Mouse (Mus musculus) kidney, postnatal 36 days (tissue): ENCODE measurements around the gene Surf2.

Experiments
- DNase-seq, 2 experiments: peaks; one replicate each; pipeline ENCODE4 v3.0.0; 2021 to 2022; ENCODE audit warnings: mixed read lengths in 2 of 2

Gene Surf2

DNA sequence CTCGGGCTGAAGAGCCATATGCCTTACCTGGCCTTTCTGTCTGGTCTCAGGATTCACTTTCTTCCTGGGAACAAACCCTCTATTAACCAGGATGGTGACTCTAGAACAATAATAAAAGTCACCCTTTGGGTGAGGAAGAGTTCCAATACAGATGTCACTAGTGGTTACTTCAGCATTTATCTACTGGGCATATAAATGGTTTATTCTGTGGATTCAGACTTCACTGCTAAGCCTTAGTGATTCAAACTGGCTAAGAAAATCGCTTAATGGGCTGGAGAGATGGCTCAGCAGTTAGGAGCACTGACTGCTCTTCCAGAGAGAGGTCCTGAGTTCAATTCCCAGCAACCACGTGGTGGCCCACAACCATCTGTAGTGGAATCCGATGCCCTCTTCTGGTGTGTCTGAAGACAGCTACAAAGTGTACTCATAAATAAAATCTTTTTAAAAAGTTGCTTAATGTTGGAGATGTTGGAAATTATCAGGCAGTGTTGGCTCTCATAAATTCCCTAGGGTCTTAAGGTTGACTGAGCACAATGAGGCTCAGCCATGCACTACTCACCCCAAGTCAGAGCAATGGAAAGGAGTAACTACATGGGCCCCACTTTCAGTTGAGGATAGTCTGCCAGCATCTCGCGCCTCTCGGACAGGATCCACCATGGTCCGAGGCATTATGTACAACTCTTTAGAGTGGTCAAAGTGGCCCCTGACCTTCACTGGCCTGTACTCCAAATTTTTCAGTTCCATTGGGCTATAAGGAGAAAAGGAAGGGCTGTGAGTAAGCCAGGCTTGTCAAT, 1.8 kb upstream of the Surf2 start:
- no peak for DNase-seq

- no peak for DNase-seq
Measured at GRCm38 (mm10) chr2:26916738-26917137, 571 bp downstream of the Surf2 start.

DNA sequence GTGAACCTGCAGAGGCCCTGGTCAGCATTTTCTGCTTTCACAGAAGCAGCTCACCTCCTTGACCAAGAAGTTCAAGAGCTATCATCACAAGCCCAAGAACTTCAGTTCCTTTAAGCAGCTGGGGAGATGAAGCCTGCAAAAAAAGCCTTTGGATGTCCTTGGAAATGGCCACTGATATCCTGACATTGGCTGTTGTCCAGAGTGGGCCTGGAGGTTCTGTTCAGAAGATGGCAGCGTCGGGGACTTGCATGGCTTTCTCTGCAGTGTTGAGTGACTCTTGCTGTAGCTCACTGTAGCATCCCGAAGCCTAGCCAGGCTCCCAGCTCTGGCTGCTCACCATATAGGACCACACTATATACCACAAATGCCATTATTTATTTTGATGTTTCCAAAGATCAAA, 3.5 kb downstream of the Surf2 start:
- no peak for DNase-seq

- DNase-seq, result peak; percentile 71 to 82
Measured at GRCm38 (mm10) chr2:26920190-26920855, 4.2 kb downstream of the Surf2 start.

- DNase-seq, result peak; percentile 59 to 73
Measured at GRCm38 (mm10) chr2:26921784-26922183, 5.6 kb downstream of the Surf2 start.

GRCm38 (mm10) chr2:26927745-26928476, 11.7 kb downstream of the Surf2 start:
- peak; percentile 46 to 54 for DNase-seq

GRCm38 (mm10) chr2:26930390-26930789, 14.2 kb downstream of the Surf2 start:
- peak; percentile 78 to 79 for DNase-seq

DNA sequence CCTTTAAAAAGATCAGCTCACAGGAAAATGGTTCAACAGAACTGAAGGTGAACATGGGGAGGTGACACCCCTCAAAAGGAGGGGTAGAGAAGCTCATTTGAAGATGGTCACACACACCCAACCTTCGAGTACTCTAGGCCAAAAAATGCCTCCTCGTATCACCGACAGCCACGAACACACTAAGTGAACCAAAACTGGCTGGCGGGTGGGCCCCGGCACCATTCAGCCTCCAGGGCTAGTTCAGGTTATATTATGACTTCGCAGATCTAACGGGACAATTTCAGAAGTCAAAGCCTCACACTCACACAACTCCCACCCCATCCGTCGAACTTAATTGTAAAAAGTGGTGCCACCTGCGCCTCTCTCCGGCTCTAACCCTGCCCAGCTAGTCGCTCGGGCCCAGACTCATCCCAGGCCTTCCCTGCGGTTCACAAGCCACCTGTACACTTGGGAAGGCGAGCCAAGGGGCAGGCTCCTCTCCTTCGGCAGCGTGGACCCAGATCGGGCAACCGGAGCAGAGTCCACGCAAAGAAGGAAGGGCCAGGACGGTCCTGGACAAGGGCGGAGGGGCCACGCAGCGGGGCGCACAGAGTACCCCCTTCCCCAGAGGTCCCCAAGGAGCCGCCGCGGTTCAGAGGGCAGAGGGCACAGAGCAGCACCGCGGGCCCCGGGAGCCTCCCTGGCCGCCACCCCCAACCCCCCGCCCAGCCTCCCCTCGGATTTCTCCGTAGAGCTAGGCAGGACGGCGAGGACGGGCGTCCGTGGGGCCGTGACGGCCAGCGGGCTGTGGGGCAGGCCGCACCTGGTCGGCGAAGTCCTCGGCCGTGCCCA, 16.5 kb downstream of the Surf2 start:
- DNase-seq, result peak; percentile 66 to 74

DNA sequence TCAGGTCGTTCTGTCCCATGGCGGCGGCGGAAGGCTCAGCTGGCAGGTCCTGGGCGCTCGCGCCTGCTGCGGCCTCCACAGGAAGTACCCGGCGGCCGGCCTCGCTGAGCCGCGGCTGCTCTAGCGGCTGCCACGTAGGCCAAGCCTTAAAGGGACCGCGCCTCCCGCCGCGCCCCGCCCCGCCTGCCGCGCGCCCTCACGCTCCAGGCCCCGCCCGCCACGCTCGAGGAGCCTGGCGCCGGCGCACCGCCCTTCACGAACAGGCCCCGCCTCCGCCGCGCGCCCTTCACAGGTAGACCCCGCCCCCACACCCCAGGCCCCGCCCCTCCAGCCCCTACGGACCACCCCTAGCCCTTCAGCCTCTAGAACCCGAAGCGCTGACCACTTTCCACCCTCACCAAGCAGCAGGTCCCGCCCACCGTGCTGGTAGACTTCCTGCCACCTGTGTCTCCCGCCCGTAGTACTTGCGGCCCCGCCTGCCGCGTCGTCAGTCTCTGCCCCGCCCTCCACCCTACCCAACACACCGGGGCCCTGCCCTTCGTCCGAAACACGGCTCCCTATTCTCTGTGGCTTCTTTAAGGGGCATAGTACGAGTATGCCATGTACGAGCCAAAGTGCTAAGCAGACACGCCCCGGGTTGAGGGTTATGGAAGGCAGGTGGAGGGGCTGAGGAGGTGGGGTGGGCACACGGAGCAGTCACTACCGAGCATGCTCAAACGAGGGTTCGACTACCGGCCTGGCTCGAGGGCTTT, 17.3 kb downstream of the Surf2 start, which contains the start of the genes Surf4 and Stkld1:
TSS of gene Surf4 (minus strand) at position 625 of the 752 bp plus-strand sequence.
TSS of gene Stkld1 (plus strand) at position 744 of the 752 bp plus-strand sequence.
- peak; percentile 97 to 98 for DNase-seq

DNA sequence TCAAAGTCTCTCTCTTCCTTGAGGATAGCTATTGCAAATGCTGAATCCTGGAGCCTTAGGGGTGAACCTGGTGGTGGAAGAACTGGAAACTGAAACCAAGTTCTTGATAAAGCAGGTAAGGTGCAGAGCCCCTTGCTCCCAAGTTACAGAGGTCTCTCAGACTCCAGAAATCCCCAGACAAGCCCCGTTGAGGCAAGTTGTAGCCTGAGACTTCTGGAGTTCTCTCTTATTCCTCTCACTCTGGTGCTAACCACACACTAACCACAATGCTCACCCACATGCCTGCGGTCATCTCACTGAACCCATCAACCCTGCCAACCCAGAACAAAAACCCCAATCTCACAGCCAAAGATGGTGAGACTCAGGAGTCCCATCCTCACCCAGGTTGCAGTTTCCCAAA, 19.1 kb downstream of the Surf2 start:
- no peak for DNase-seq

GRCm38 (mm10) chr2:26936425-26936824, 20.3 kb downstream of the Surf2 start:
- DNase-seq, result no peak

- DNase-seq, result peak; percentile 39 to 42
Measured at GRCm38 (mm10) chr2:26941539-26941938, 25.4 kb downstream of the Surf2 start.

DNA sequence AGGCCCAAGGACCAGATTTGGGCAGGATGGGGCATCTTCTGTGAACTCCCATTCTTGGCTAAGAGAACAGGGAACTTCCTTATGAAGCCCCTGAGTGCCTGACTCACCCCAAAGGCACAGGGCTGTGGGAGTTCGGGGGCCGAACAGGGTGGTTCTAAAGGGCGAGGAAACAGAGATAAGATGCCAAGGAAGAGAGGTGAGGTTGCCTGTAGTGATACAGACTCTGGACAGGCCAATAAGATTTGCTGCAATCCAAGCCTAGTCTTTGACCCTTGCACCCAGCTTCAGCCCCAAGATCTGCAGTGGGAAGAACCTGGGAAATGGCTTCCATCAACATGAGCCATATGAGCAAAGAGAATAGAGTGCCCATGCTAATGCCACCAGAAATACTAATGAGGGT, 27.1 kb downstream of the Surf2 start:
- no peak for DNase-seq

- DNase-seq, result no peak
Measured at GRCm38 (mm10) chr2:26950411-26950810, 34.2 kb downstream of the Surf2 start.

DNA sequence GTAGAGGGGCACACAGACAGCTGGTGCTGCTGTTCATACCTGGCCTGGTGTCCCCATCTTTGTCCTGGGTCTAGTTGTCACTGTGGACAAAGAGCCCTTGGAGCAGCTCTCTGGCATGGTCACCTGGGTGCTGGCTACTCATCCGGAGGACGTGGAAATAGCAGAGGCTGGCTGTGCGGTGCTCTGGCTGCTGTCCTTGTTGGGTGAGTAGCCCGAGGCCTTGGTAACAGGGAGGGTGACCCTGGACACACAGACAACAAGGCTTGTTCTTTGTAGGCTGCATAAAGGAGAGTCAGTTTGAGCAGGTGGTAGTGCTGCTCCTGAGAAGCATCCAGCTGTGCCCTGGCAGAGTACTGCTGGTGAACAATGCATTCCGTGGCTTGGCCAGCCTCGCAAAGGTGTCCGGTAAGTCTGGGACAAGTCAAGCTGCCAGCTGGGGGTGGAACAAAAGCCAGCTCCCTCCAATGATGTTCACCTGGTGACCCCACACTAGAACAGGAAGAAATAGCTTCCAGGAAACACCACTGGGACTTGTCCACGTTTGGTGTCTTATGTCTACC, 35.3 kb downstream of the Surf2 start:
- DNase-seq, result no peak

- no peak for DNase-seq
Measured at GRCm38 (mm10) chr2:26952193-26952592, 36.0 kb downstream of the Surf2 start.

DNA sequence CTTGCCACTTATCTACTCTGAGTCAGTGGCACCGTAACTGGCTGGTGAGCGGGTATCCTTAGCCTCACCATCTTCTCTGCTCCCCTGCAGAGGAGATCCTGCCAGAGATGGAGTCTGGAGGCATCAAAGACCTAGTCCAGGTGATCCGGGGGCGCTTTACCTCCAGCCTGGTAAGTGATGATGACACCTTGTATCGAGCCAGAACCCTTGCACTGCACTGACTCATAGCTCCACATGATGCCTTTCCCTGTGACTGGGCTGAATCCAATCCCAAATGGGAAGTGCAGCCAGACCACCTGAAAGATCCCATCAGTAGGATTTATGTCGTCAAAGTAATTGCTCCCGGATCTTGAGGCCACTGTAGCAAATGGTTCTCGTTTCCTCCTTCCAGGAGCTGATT, 36.7 kb downstream of the Surf2 start:
- no peak for DNase-seq

DNA sequence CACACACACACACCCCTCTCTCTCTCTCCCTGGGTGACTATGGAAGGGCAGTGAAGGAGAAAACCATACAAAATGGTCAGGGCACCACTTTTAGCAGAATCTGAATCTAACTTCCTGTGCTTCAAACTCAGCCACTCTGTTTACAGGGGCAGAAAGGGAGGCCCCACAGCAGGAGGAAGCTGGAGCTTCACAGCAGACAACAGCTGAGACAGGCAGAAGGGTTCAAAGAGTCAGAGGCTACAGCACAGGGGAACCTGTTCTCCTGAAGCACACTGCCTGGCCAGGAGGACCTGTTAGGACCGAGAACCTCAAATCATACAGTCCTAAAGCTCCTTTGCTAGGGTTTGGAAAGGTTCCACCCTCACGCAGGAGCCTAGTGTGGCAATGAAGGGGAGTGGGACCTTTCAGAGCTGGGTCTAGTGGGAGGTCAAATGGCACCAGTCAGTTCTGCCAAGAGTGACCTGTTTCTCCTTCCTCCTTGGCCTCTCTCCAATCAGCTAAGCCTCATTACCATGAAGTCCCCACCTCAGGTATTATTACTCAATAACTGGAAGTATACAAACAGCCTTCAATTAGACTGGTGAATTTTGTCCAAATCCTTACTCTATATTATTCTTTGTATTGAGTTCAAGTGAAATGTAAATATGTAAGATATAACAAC, 38.7 kb downstream of the Surf2 start:
- DNase-seq, result no peak

DNA sequence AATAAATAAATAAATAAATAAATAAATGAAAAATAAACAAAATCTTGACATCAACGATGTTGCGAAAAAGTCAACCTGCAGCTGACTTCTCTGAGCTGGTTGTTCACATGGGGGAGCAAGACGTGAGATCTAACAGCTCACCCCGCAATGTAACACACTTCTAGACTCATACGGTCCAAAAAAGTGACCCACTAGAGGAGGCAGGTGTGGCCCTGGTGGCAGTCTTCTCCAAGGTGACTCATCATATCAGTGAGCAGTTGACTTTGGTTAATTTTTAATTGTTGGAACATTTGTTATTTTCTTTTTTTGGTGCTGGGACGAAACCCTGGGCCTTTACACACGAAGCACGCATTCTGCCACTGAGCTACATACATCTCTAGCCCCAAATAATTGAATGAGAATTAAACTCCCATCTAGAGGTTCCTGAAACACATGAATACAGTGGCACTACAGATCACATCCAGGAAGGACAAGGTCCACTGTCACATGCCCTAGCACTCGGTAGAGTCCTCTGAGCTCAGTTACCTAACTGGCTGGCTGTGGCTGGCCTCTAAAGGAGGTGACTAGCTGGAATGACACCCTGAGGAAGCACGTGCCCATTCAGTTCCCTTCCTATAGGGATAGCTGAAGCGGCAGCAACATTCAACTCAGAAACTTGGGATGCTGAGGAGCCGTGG, 40.8 kb downstream of the Surf2 start:
- DNase-seq, result peak; percentile 30 to 40

DNA sequence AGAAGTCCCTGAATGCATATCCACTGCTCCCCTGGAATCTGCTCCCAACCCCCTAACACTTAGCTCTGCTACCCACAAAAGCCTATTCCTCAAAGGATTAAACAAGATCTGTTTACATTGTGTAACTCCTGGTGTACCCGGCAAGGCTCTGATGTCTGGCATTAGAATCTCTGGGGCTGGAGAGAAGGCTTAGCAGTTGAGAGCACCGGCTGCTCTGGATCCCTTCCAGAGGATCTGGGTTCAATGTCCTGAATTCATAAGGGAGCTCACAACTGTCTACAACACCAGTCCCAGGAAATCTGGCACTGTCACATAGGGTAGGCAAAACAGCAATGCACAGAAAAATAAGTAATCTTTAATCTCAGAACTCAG, 41.3 kb downstream of the Surf2 start:
- peak; percentile 23 to 37 for DNase-seq
